Mouse (Mus musculus) testis, adult 2 months (tissue): ENCODE measurements at regions not wholly inside any gene's neighbourhood (a gene's known extent, or its start where the extent isn't known, plus 50 kb on each side); places are given as distances from the start of the nearest gene placed in this dataset.

Experiments
- H3K27ac ChIP-seq: fragments of 200-500 bp; 2 replicates; pipeline ENCODE4 v1.5.1; 2012; ENCODE audit warnings: low read depth, low read length; ENCODE audit not compliant: control insufficient read depth, insufficient read depth
- H3K27me3 ChIP-seq: fragments of 200-500 bp; 2 replicates; pipeline ENCODE4 v1.6.1; 2012; ENCODE audit warnings: mild to moderate bottlenecking, low read length, moderate library complexity; ENCODE audit not compliant: control insufficient read depth, insufficient read depth
- H3K36me3 ChIP-seq: fragments of 200-500 bp; 2 replicates; pipeline ENCODE4 v1.6.1; 2012; ENCODE audit warnings: mild to moderate bottlenecking, low read length; ENCODE audit not compliant: control insufficient read depth, insufficient read depth
- H3K4me1 ChIP-seq: fragments of 200-500 bp; 2 replicates; pipeline ENCODE4 v1.6.1; 2012; ENCODE audit warnings: low read length; ENCODE audit not compliant: control insufficient read depth, insufficient read depth
- H3K4me3 ChIP-seq: fragments of 200-500 bp; 2 replicates; pipeline ENCODE4 v1.5.1; 2012; ENCODE audit warnings: low read depth, mild to moderate bottlenecking, low read length, moderate library complexity, mixed read lengths; ENCODE audit not compliant: control insufficient read depth
- CTCF ChIP-seq: fragments of 200-500 bp; IDR thresholded peaks from 2 replicates; pipeline ENCODE4 v1.5.1; 2012; ENCODE audit warnings: low read depth, mild to moderate bottlenecking, inconsistent platforms, low read length, moderate library complexity; ENCODE audit not compliant: control insufficient read depth, insufficient read depth, insufficient replicate concordance
- POLR2A ChIP-seq: fragments of 200-500 bp; IDR thresholded peaks from 2 replicates; pipeline ENCODE4 v1.6.1; 2012; ENCODE audit warnings: low read depth, mild to moderate bottlenecking, inconsistent platforms, low read length, moderate library complexity; ENCODE audit not compliant: control insufficient read depth

DNA sequence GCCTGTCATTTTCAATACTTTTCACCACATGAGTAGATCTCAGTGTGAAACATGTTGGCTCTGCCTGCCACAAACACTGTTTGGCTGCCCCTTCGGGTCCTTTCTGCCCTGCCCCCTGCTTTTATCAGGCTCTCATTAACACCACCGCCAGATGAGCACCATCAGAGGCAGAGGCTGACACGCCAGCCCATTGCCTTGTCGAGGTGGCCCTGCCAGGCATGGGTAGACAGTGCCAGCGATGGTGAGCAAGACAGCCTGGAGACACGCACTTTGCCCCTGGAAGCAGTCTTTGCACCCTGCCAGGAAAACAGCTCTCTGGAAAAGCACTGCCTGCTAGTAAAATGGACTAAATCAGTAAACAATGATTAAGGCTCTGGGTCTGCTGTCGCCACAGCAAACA is 158.2 kb downstream of the Gm10295 start:
- no peaks in the 10 kb centered on the region; the same call in 1 of the 2 replicates for H3K4me1 ChIP-seq
- H3K27me3 ChIP-seq = no peaks in the 10 kb centered on the region
- no peak for TF ChIP-seq POLR2A
- TF ChIP-seq CTCF = no peak
- H3K4me3 ChIP-seq = no peak overlapping the region
- no peak overlapping the region for H3K27ac ChIP-seq
- H3K36me3 ChIP-seq = no peaks in the 10 kb centered on the region

DNA sequence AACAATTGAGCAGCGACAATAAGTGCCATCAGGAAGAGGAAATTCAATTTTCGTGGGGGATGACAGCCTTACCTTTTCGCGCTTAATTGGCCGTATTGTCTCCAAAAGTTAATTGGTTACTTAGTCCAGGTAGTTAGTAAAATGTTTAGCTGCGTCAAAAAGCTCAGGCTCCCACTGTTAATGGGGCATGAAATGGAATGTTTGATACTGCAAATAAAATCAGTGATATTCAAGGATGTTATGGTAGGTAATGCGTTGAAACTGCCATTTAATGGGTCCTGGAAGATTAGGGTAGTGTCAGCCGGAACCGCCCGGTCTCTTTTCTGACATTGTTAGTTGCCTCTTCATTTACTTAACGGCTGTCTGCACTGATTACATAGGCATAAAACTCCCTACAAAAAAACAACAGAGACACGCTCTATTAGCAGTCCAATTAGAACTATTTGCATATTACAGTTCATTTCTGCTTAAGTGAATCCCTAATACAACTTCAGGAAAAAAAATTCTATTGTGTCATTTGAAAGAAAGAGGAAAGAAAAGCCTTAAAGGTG is 161.0 kb downstream of the Gm10295 start:
- no peaks in the 10 kb centered on the region for H3K27me3 ChIP-seq
- no peak overlapping the region for H3K4me3 ChIP-seq
- no peaks in the 10 kb centered on the region for H3K36me3 ChIP-seq
- no peak overlapping the region for H3K27ac ChIP-seq
- TF ChIP-seq CTCF (no peak), POLR2A (no peak)
- H3K4me1 ChIP-seq = no peaks in the 10 kb centered on the region; the same call in 1 of the 2 replicates

DNA sequence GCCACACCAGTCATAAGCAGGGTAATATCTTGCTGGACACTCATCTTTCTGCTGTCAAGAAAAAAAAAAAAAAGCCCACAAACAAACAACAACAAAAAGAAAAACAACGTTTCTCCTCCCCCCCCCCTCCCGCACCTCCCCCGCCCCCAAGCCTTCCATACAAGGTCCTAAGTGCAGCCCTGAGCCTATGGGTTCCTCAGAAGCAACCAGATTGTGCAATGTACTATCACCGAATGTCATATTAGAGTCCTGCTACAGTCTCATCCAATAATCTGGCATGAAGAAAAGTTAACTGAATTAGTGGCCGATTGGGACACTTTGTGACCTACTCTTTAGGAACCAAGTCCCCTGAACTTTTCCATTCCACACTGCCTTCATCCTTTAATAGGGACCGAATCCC is 161.5 kb downstream of the Gm10295 start:
- no peak for TF ChIP-seq POLR2A
- no peaks in the 10 kb centered on the region for H3K27me3 ChIP-seq
- H3K4me1 ChIP-seq = no peaks in the 10 kb centered on the region; the same call in 1 of the 2 replicates
- no peak overlapping the region for H3K4me3 ChIP-seq
- H3K27ac ChIP-seq = no peak overlapping the region
- H3K36me3 ChIP-seq = no peaks in the 10 kb centered on the region

DNA sequence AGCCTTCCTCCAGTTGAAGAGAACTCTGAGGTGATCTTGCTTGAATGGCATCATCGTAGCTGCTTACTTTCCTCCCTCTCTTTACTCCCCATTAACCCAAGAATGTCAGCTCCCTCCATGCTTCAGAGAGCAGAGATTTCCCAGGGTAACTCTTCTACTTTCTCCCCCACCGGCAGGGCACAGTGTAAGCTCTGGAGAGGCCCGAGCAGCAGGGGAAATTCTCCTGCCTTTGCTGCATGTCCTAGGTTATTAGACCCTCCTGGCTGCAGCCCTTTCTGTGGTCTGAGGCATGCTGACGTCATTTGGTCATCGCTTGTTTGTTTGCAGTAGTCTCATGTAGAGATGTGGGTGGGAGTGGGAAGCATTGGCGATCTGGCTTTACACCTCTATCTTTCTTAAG is 163.2 kb downstream of the Gm10295 start:
- Histone ChIP-seq H3K27me3 (no peaks in the 10 kb centered on the region), H3K36me3 (no peaks in the 10 kb centered on the region), H3K27ac (no peak overlapping the region), H3K4me1 (no peaks in the 10 kb centered on the region; the same call in 1 of the 2 replicates), H3K4me3 (no peak overlapping the region)
- TF ChIP-seq POLR2A = no peak
- TF ChIP-seq CTCF = no peak

GRCm38 (mm10) chr7:71174871-71175270 is 176.4 kb downstream of the Gm10295 start:
- no peaks in the 10 kb centered on the region for H3K27me3 ChIP-seq
- no peaks in the 10 kb centered on the region for H3K36me3 ChIP-seq
- no peak overlapping the region for H3K4me3 ChIP-seq
- no peak overlapping the region for H3K27ac ChIP-seq
- H3K4me1 ChIP-seq = no peaks in the 10 kb centered on the region
- TF ChIP-seq POLR2A (no peak), CTCF (no peak)

DNA sequence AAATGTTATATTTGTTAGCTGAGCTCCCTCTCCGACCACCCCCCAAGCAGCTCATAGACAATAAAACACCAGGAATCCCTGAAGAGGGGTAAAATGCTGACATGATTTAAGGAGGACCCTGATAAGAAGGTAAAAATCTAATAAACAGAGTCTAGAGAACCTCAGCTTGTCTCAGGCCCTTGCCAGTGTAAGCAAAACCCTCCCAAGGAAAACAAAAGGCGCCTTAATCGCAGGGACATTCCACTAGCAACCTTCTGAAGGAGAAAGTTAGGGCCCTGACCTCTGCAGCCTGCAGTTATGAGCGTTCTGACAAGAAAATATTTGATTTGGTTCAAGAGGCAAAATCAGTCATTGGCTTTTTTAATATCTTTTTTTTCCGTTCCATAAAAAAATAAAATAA is 212.2 kb downstream of the Gm10295 start:
- H3K4me3 ChIP-seq = no peak overlapping the region
- H3K27me3 ChIP-seq = no peaks in the 10 kb centered on the region
- no peaks in the 10 kb centered on the region for H3K36me3 ChIP-seq
- no peak overlapping the region for H3K27ac ChIP-seq
- no peak for TF ChIP-seq POLR2A
- TF ChIP-seq CTCF = no peak
- H3K4me1 ChIP-seq = no peaks in the 10 kb centered on the region

DNA sequence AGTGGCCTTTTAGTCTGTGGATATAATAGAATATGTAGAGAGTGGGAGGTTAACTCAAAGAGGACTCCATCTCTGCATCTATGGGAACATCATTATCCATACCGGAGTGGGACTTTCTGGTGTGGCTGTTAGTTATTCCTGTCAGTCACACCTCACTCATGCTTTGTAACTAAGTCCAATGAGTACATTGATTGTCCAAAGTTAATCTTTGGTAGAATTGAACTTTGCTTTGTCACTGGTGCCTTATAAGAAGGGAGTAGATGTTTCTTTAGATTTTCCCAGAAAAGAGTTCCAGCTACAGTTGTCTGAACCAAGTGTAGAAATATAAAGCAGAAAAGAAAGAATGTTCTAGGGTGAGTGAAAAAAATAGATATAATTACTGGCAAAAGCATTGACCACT is 221.3 kb downstream of the Gm10295 start:
- TF ChIP-seq CTCF (no peak), POLR2A (no peak)
- no peak overlapping the region for H3K27ac ChIP-seq
- H3K27me3 ChIP-seq = no peaks in the 10 kb centered on the region

DNA sequence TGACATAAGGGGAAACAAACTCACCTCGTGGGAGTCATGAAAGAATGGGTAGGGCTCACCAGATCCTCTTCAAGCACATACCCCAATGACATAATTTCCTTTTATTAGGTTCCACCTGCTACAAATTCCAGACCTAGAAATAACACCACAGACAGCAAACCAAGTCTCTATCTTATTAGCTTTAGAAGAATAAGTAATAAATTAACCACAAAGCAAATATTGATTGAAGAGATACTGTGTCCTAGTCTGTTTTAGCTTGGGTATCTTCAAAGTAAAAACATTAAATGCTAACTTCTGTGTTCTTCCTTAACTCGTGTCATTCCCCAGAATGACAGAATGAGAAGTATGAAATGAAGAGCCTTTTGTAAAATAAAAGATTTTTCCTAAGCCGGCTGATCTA is 222.4 kb downstream of the Gm10295 start:
- H3K27ac ChIP-seq = no peak overlapping the region
- H3K4me1 ChIP-seq = no peaks in the 10 kb centered on the region
- H3K27me3 ChIP-seq = no peaks in the 10 kb centered on the region
- H3K36me3 ChIP-seq = no peaks in the 10 kb centered on the region
- no peak overlapping the region for H3K4me3 ChIP-seq
- no peak for TF ChIP-seq CTCF
- TF ChIP-seq POLR2A = no peak

More for the DNA sequence above, 221.3 kb downstream of the Gm10295 start:
- Histone ChIP-seq H3K4me1 (no peaks in the 10 kb centered on the region), H3K36me3 (no peaks in the 10 kb centered on the region), H3K4me3 (no peak overlapping the region)
